Mouse (Mus musculus): ENCODE data around the gene Pla2g4a.

DNA sequence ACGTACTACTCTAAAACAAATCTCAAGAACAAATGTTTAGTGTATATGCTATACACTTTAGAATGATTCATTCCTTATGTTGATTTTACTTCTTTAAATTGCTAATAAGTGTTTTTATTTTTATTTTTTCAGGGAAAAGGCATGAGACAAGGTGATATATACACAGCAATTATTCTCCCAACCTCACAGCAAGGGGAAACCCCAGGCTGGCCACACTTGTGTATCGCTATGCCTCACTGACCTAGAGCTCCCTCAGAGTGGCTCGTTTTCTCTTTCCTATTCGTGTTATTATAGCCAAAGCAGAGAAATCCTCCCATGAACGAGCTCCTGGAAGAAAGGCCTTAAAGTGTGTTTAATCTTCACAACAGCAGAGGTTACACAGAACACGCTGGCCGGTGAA is 106.2 kb downstream of the Pla2g4a start:
- TF ChIP-seq POLR2A (IDR thresholded peaks at IDR 0.05; ENCODE audit: low read depth, low read length): no peak
- TF ChIP-seq CTCF (IDR thresholded peaks at IDR 0.05; ENCODE audit: borderline replicate concordance, insufficient read depth, low read length): no peak

Data from embryonic fibroblast, embryonic 13.5 days (primary cell).